Mouse (Mus musculus) neural tube, embryonic 11.5 days (tissue): ENCODE data around the gene Pak1ip1. TPM values are rescaled to one million over a fixed set of nuclear protein-coding genes. Genes with fewer than 3 reads are reported as not detected.

ENCODE experiments used
- ATAC-seq: fragments of 200-750 bp; cut with Nextera tagmentation; 2 replicates; pipeline ENCODE4 v1.8.0; 2017; ENCODE audit warnings: moderate number of reproducible peaks, mild to moderate bottlenecking, moderate TSS enrichment, moderate library complexity; ENCODE audit not compliant: insufficient read depth, low FRiP score, low TSS enrichment
- DNase-seq: peaks from one replicate; pipeline ENCODE4 v3.0.0-alpha.2; 2015; ENCODE audit warnings: low spot score
- H3K27ac ChIP-seq: fragments of 300-500 bp; sonication (generic); 2 replicates; pipeline ENCODE4 v1.5.1; 2014; ENCODE audit warnings: low read depth, mild to moderate bottlenecking, low read length
- H3K27me3 ChIP-seq: fragments of 300-500 bp; sonication (generic); 2 replicates; pipeline ENCODE4 v1.6.1; 2014; ENCODE audit warnings: mild to moderate bottlenecking, low read length, mixed read lengths; ENCODE audit not compliant: control insufficient read depth, insufficient read depth
- H3K36me3 ChIP-seq: fragments of 300-500 bp; sonication (generic); 2 replicates; pipeline ENCODE4 v1.6.1; 2014; ENCODE audit warnings: mild to moderate bottlenecking, low read length, moderate library complexity, mixed read lengths; ENCODE audit not compliant: control insufficient read depth, insufficient read depth
- H3K4me1 ChIP-seq: fragments of 300-500 bp; sonication (generic); 2 replicates; pipeline ENCODE4 v1.6.1; 2014; ENCODE audit warnings: low read length, mixed read lengths; ENCODE audit not compliant: control insufficient read depth, insufficient read depth
- H3K4me2 ChIP-seq: fragments of 300-500 bp; sonication (generic); 2 replicates; pipeline ENCODE4 v1.6.1; 2014; ENCODE audit warnings: low read depth, mild to moderate bottlenecking, moderate library complexity
- H3K4me3 ChIP-seq: fragments of 300-500 bp; sonication (generic); 2 replicates; pipeline ENCODE4 v1.5.1; 2014; ENCODE audit warnings: low read depth, low read length
- H3K9ac ChIP-seq: fragments of 300-500 bp; sonication (generic); 2 replicates; pipeline ENCODE4 v1.6.1; 2014; ENCODE audit warnings: mild to moderate bottlenecking, low read length
- H3K9me3 ChIP-seq: fragments of 300-500 bp; sonication (generic); 2 replicates; pipeline ENCODE4 v1.6.1; 2016; ENCODE audit warnings: low read length; ENCODE audit not compliant: control insufficient read depth
- WGBS: fragments of 180-500 bp; shearing (Covaris S2); extraction: QIAGEN DNeasy Blood & Tissue Kit; methylation state at CpG from one replicate; pipeline ENCODE4 v1.1.7; 2014; 5-methylcytosine and 5-hydroxymethylcytosine counted together
- polyA plus RNA-seq: library from polyadenylated mRNA; unstranded; fragments of >200 nt; fragmentation: Nextera tagmentation; extraction: Ambion mirVana; gene quantifications from 2 replicates; pipeline ENCODE4 v1.2.1, GENCODE M21; 2014

The Pak1ip1 gene
- polyA plus RNA-seq, 1 experiment from 2014 or later = 77.7 TPM

DNA sequence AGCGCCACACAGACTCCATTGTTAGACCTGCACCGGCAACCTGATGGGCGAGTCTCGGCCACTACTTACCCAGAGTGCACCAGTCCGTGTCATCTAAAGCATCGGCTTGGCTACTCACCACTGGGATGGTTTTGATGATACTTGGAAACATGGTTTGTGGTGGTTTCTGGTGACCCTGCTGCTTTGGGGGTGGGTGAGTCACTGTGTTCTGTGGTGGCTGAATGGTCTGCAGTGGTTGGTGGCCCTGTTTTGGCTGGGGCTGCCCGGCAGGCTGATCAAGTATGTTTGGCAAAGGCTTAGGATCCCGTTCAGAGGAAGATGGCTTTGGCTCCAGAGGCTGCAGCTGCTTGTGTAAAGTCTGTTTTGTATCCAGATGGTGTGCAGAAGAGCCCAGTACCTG lies 45.1 kb downstream of the Pak1ip1 start:
- WGBS = 89% methylated on average over 8 of the region's 8 CpGs
- H3K27me3 ChIP-seq = no peaks in the 10 kb centered on the region

DNA sequence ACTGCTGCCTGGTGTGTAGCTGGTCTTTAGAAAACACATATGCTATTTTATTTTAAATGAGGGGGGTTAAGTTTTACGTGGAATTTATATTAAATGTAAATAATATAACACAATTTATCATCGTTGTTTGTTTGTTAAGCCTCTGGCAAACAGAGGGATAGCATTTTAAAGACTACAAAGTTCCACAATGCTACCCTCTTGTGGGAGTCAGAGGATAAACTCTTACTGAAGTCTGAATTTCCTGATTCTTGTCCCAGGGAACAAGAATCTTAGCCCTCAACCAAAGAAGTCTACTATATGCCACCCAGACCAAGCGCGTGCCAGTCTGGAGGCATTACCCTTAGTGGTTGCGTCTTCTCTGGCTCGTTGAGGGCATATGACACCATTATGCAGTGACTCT lies 46.5 kb downstream of the Pak1ip1 start:
- no peak for DNase-seq
- ATAC-seq = no peak
- Histone ChIP-seq H3K9me3 (no peaks in the 10 kb centered on the region), H3K4me2 (no peak overlapping the region), H3K36me3 (no peaks in the 10 kb centered on the region), H3K9ac (no peak overlapping the region), H3K27ac (no peak overlapping the region), H3K4me3 (no peak overlapping the region), H3K27me3 (no peaks in the 10 kb centered on the region), H3K4me1 (no peaks in the 10 kb centered on the region)
- WGBS = 86% methylated on average over 6 of the region's 6 CpGs

More for the DNA sequence above, 45.1 kb downstream of the Pak1ip1 start:
- Histone ChIP-seq H3K4me2 (no peak overlapping the region), H3K36me3 (no peaks in the 10 kb centered on the region), H3K9me3 (no peaks in the 10 kb centered on the region), H3K27ac (no peak overlapping the region), H3K4me1 (no peaks in the 10 kb centered on the region), H3K9ac (no peak overlapping the region), H3K4me3 (no peak overlapping the region)
- DNase-seq (no peak), ATAC-seq (no peak)

DNA sequence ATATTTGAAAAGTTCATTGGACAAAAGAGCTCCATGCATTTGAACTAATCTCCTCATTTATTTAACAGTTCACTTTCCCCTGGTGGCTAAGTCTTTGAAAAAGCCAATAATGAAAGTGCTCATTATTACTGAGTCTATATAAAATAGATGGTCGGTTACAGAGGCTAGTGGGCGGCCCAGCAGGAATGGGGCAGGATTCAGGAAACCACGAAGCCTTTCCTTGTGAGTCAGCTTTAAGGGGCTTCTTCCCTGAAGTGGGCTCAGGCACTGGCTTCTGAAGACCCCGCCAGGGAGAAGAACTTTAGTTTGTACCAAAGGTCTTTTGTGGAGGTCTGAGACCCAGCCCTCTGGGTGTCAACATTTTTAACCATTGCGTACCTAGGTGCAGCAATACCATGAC lies 51.1 kb downstream of the Pak1ip1 start:
- Histone ChIP-seq H3K4me1 (no peaks in the 10 kb centered on the region), H3K4me3 (no peak overlapping the region), H3K27me3 (no peaks in the 10 kb centered on the region), H3K9me3 (no peaks in the 10 kb centered on the region), H3K4me2 (no peak overlapping the region), H3K9ac (no peak overlapping the region), H3K36me3 (no peaks in the 10 kb centered on the region), H3K27ac (no peak overlapping the region)
- no peak for ATAC-seq
- DNase-seq = no peak
- 79% methylated on average over 5 of the region's 5 CpGs for WGBS

Other genes with a start within 250 kb of the Pak1ip1 start
- gene Gcnt2, start 141.3 kb upstream of the Pak1ip1 start, polyA plus RNA-seq = 5.9 and 6.9 TPM in 2 replicates
- 193 and 202 TPM in 2 replicates for gene Tmem14c, start 15.3 kb downstream of the Pak1ip1 start, polyA plus RNA-seq
- gene Mak, start 78.7 kb downstream of the Pak1ip1 start, polyA plus RNA-seq = 0.39 and 0.76 TPM in 2 replicates
- 0.11 TPM in 1 of 2 replicates, not detected in the other for gene Gcm2, start 110.0 kb downstream of the Pak1ip1 start, polyA plus RNA-seq
- gene Sycp2l, start 113.3 kb downstream of the Pak1ip1 start, polyA plus RNA-seq = not detected in 2 replicates
- gene Elovl2, start 219.4 kb downstream of the Pak1ip1 start, polyA plus RNA-seq = 44.2 and 48.9 TPM in 2 replicates
- gene Smim13, start 248.8 kb downstream of the Pak1ip1 start, polyA plus RNA-seq = 17.8 and 19.4 TPM in 2 replicates